Mouse (Mus musculus) spleen, postnatal 0 days (tissue): Measurements from ENCODE around the gene Slc35g3. TPM values are rescaled to one million over a fixed set of nuclear protein-coding genes. Genes with fewer than 3 reads are reported as not detected.

Experiments
- polyA plus RNA-seq: library from polyadenylated mRNA; unstranded; fragments of >200 nt; fragmentation: Nextera tagmentation; extraction: Ambion mirVana; gene quantifications from 2 replicates; pipeline ENCODE4 v1.2.1, GENCODE M21; 2015

Gene Slc35g3
- polyA plus RNA-seq: 0.07 and 0.08 TPM in 2 replicates

DNA sequence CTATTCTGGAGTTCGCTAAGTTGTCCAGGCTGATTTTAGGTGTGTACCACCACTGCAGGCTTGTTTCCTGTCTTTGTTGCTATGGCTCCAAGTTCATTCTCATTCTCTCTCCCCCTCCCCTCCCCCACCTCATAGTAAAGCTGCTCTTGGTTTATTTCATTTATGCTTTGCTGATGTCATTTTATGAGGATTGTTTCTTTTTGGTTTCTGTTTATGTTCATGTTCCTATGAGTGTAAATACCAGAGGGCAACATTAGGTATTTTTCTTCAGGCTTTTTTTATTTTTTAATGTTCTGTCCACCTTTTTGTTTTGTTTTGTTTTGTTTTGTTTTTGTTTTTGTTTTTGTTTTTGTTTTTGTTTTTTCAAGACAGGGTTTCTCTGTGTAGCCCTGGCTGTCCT lies at the start of gene Slc35g3:
Slc35g3 (minus strand) TSS at position 101 of the 400 bp plus-strand sequence.

DNA sequence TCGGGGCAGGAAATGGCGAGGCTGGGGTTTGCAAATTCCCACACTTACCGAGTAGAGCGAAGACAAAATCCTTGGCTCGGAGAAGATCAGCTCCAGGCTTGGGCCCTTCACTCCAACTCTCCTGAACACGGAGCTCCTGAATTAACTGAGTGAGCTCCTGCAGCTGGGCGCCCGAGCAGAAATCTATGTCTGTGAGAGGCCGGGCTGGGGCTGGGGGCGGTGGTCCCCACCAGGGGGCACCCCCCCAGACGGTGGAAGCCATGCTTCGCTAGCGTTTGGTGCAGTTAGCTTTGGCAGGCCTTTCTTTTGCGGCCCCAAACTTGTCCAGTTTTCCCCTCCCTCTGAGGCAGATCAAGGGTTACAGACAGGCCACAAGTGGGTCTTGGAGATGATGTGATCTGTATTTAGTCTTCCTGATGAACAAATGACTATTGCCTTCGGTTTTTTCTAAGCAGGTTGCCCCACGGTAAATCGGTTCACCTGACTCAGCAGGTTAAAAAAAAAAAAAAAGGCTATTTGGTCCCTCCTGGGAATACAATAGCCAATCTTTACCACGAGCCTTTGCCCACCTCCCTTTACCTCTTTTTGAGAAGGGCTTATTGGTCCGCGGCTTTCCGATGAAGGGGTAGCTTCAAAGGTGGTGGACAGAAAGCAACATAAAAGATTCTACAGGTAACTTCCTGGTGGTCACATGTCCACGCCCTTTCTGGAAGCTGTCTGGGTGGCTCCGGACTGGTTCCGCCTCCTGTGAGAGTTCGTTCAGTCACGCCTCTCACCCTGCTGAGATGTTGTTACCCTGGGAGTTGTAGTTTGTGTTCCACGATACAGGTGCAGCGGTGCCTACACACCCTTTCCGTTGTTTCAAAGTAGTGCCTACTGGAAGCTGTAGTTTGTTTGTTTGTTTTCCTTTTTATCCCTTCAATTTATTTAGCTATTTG lies 43.5 kb upstream of the Slc35g3 start, which contains the start of gene Tmem102:
Tmem102 (minus strand) TSS at position 653 of the 938 bp plus-strand sequence.

DNA sequence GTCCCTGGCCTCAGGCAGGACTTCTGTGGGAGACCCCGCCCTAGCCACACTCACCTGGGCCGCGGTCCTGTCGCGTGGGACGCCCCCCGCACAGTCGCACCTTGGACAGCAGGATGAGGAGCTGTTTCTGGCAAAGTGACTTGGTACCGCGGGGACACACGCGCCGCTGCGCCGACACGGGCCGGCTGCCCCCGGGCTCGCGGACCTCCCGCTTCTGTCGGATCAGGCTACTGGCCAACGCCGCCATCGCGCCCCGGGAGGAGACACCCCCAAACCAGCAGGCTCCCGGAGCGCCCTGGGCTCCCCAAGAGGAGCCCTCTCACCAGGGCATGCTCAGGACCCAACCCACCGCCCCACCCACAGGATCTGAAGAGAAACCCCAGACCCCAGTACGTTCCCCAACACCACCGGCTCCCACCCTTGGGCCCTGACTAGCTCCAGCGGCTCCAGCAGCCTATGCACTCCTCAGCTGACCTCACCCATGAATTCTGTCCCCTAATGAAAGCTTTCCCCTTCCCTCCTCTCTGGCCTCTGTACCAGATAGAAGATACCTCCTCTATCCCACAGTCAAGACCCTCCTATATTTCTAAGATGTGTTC lies 39.7 kb upstream of the Slc35g3 start, which contains the start of gene Fgf11:
Fgf11 (minus strand) TSS at position 479 of the 599 bp plus-strand sequence.

DNA sequence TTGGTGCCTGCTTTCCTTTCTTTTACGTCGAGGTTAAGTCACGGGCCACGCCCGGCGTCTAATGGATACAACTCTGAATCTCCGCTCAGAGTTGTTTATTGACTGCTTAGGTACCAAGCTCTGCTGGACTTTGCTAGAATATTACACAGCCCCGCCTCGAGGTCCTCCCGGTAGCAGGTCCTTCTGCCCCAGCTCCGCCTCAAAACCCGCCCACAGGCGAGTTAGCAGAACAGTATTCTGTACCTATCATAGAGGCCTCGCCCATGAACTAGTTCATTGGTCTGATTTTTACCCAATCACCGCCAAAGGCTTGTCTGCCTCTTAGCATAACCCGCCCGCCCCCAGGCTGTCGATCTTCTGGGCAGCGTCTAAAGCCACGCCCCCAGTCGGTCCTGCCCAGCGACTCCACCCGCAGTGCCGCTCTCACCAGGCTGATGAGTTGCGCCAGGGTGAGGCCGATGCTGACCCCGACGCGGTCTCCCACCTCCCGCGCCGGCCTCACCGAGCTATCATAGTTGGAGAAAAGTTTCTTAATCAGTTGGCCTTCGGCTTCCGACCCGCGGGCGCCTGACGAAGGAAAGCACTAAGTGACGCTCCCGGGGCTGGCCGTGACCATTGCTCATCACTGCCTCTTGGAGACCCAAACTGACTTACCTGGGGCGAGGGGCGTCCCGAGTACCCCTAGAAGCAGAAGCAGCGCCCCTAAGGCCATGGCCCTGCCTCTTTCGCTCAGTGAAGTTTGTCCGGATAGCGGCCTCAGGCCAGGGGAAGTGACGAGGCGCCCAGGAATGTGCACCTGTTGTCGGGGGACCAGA lies 33.6 kb upstream of the Slc35g3 start, which contains the start of gene Chrnb1:
Chrnb1 (minus strand) TSS at position 776 of the 815 bp plus-strand sequence.

DNA sequence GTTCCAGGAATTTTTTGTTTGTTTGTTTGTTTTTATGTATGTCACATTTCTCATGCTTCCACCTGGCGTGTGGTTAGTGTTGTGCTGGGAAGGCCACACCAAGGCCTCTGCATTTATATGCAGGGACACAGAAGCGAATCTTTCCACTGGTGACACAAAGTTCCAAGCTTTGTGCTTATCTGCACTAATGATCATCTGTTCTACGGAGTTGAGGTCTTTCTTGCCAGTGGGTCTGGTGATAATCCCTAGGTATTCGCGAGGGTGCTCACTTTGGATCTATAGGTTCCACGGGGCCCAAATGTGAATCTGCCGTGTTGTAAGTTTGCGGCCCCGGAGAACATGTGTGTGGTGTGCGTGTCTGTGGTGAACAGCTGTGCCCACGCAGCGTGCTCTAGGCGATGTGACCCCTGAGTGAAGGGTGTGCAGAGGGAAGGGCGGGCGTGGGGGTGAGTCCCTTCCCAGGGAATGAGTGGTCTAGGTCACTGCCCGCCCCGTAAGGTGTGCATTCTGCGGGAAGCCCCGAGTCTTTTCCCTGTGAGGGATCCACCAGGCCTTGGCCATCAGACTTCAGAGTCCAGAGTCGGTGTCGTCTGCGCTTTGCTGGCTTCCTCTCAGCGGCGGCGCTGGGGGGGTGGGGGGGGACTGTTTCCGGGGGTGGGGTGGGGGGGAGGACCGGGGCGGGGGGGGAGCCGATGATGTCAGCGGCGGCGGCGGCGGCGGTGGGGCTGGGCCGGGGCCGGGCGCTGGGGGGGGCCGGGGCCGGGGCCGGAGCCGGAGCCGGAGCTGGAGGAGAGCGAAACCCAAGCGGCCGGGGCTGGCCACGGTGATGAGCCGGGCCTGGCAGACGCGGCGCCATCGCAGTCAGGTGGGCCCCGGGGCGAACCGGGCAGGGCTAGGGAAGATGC lies 3.7 kb upstream of the Slc35g3 start, which contains the start of gene Zbtb4:
Zbtb4 (plus strand) TSS at position 692 of the 905 bp plus-strand sequence.

DNA sequence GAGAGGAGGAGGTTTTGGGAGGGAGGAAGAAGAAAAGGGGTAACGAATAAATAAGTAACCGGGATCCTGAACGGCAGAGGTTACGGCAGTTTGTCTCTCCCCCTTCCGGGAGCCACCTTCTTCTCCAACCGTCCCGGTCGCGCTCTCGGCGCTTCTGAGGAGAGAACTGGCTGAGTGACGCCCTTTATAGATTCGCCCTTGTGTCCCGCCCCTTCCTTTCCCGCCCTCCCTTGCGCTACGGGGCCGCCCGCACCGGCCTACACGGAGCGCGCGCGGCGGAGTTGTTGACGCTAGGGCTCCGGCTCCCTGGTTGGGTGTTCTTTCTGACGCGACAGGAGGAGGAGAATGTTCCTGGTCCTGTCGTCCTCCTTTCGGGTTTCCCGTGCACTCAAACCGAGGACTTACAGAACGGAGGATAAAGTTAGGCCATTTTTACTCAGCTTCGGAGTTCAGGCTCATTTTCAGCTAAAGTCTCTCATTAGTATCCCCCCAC lies 3.2 kb downstream of the Slc35g3 start, which contains the start of gene Polr2a:
Polr2a (minus strand) TSS at position 160 of the 493 bp plus-strand sequence.

Other genes with a start within 250 kb of the Slc35g3 start
- gene Dnah2, start 212.9 kb downstream of the Slc35g3 start, polyA plus RNA-seq: 0.06 and 0.21 TPM in 2 replicates
- gene Efnb3, start 201.8 kb downstream of the Slc35g3 start, polyA plus RNA-seq: 1.1 and 1.8 TPM in 2 replicates
- gene Wrap53, start 181.7 kb downstream of the Slc35g3 start, polyA plus RNA-seq: 19.3 and 21.3 TPM in 2 replicates
- gene Trp53, start 181.6 kb downstream of the Slc35g3 start, polyA plus RNA-seq: 80.6 and 88.9 TPM in 2 replicates
- gene Atp1b2, start 156.0 kb downstream of the Slc35g3 start, polyA plus RNA-seq: 20.4 and 20.8 TPM in 2 replicates
- gene Shbg, start 144.1 kb downstream of the Slc35g3 start, polyA plus RNA-seq: not detected in 2 replicates
- 7.3 and 7.9 TPM in 2 replicates for gene Sat2, start 139.9 kb downstream of the Slc35g3 start, polyA plus RNA-seq
- gene Fxr2, start 129.0 kb downstream of the Slc35g3 start, polyA plus RNA-seq: 11.5 and 12.6 TPM in 2 replicates
- gene Sox15, start 106.7 kb downstream of the Slc35g3 start, polyA plus RNA-seq: 0.19 and 0.25 TPM in 2 replicates
- gene Mpdu1, start 99.3 kb downstream of the Slc35g3 start, polyA plus RNA-seq: 44.5 and 46.1 TPM in 2 replicates
- gene Cd68, start 95.8 kb downstream of the Slc35g3 start, polyA plus RNA-seq: 25.2 and 39.1 TPM in 2 replicates
- 272 and 275 TPM in 2 replicates for gene Eif4a1, start 89.5 kb downstream of the Slc35g3 start, polyA plus RNA-seq
- 37.0 and 38.4 TPM in 2 replicates for gene Senp3, start 79.9 kb downstream of the Slc35g3 start, polyA plus RNA-seq
- 0.64 and 0.78 TPM in 2 replicates for gene Tnfsf13, start 76.2 kb downstream of the Slc35g3 start, polyA plus RNA-seq
- 4.4 and 5.2 TPM in 2 replicates for gene Tnfsf12, start 66.1 kb downstream of the Slc35g3 start, polyA plus RNA-seq
- gene Tnfsfm13, start 65.9 kb downstream of the Slc35g3 start, polyA plus RNA-seq: 2.1 and 2.8 TPM in 2 replicates
- 15.2 and 15.8 TPM in 2 replicates for gene Polr2a, start 3.3 kb downstream of the Slc35g3 start, polyA plus RNA-seq
- 1.3 and 1.9 TPM in 2 replicates for gene Zbtb4, start 3.9 kb upstream of the Slc35g3 start, polyA plus RNA-seq
- 0.99 and 1.5 TPM in 2 replicates for gene Chrnb1, start 34.0 kb upstream of the Slc35g3 start, polyA plus RNA-seq
- gene Fgf11, start 39.9 kb upstream of the Slc35g3 start, polyA plus RNA-seq: 0.33 and 0.36 TPM in 2 replicates
- 0.30 and 0.68 TPM in 2 replicates for gene Tmem102, start 43.7 kb upstream of the Slc35g3 start, polyA plus RNA-seq
- gene Gm39566, start 53.3 kb upstream of the Slc35g3 start, polyA plus RNA-seq: not detected in 2 replicates
- not detected in 2 replicates for gene Spem2, start 56.5 kb upstream of the Slc35g3 start, polyA plus RNA-seq
- 0.12 TPM in 1 of 2 replicates, not detected in the other for gene Spem1, start 60.2 kb upstream of the Slc35g3 start, polyA plus RNA-seq
- gene Nlgn2, start 75.8 kb upstream of the Slc35g3 start, polyA plus RNA-seq: 2.6 and 3.1 TPM in 2 replicates
- gene Tmem256, start 76.5 kb upstream of the Slc35g3 start, polyA plus RNA-seq: 337 and 343 TPM in 2 replicates
- 45.7 and 56.8 TPM in 2 replicates for gene Plscr3, start 84.4 kb upstream of the Slc35g3 start, polyA plus RNA-seq
- 0.56 and 0.91 TPM in 2 replicates for gene Tnk1, start 96.8 kb upstream of the Slc35g3 start, polyA plus RNA-seq
- gene Tmem95, start 116.0 kb upstream of the Slc35g3 start, polyA plus RNA-seq: not detected in 2 replicates
- gene Kctd11, start 119.4 kb upstream of the Slc35g3 start, polyA plus RNA-seq: 2.3 and 3.1 TPM in 2 replicates
- 15.3 and 21.3 TPM in 2 replicates for gene Acap1, start 133.6 kb upstream of the Slc35g3 start, polyA plus RNA-seq
- gene 2810408A11Rik, start 139.0 kb upstream of the Slc35g3 start, polyA plus RNA-seq: 2.2 and 2.6 TPM in 2 replicates
- 3.2 and 3.4 TPM in 2 replicates for gene Neurl4, start 139.1 kb upstream of the Slc35g3 start, polyA plus RNA-seq
- 104 and 116 TPM in 2 replicates for gene Gps2, start 151.9 kb upstream of the Slc35g3 start, polyA plus RNA-seq
- 1,453 and 1,558 TPM in 2 replicates for gene Eif5a, start 160.0 kb upstream of the Slc35g3 start, polyA plus RNA-seq
- 0.12 and 0.53 TPM in 2 replicates for gene Ybx2, start 173.8 kb upstream of the Slc35g3 start, polyA plus RNA-seq
- 19.1 and 22.0 TPM in 2 replicates for gene Slc2a4, start 186.2 kb upstream of the Slc35g3 start, polyA plus RNA-seq
- 0.98 and 1.6 TPM in 2 replicates for gene Cldn7, start 202.8 kb upstream of the Slc35g3 start, polyA plus RNA-seq
- 20.7 and 22.4 TPM in 2 replicates for gene Ctdnep1, start 219.2 kb upstream of the Slc35g3 start, polyA plus RNA-seq
- 69.4 and 73.0 TPM in 2 replicates for gene Elp5, start 220.5 kb upstream of the Slc35g3 start, polyA plus RNA-seq
- 318 and 353 TPM in 2 replicates for gene Gabarap, start 229.2 kb upstream of the Slc35g3 start, polyA plus RNA-seq
- 26.6 and 35.9 TPM in 2 replicates for gene Phf23, start 233.8 kb upstream of the Slc35g3 start, polyA plus RNA-seq
- 6.9 and 10.2 TPM in 2 replicates for gene Dvl2, start 238.6 kb upstream of the Slc35g3 start, polyA plus RNA-seq